Comparison of ENCODE assay signal across 10 mouse cellular contexts in the genomic region with DNA sequence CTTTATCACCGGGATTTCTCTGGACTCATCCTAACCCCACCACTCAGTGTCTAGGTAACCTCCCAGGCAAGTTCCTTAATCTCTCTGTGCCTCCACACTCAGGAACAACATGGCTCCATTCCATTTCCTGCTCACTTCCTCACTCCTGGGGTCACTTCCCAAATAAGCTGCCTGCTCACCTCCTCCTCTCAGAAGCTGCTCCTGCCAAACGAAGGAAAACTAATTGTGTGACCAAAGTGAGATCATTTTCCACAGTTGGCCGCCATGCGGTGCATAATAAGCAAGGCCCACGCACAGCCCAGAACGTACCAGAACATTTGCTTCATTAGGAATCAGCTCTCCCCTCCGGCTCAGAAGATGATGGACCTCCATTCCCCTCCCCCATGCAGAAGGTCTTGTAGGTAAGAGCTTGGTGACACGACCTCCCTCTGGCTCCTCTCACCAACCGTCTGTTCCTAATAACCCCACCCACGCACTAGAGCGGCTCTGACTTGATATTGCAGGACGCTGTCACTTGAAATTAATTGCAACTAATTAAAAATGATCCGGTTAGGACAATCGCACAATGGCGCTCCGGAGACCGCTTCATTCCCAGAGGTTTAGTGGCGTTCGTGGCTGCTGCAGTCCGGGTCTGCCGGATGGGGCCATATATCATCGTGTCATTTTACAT. TPM values are rescaled to one million over a fixed set of nuclear protein-coding genes. Genes with fewer than 3 reads are reported as not detected.
DNase-seq lines count a peak whose midpoint lies in the region; ATAC-seq lines count a peak whose summit lies in the region.
"Had no signal": no experiment of that assay in that cellular context is flagged by ENCODE, and none has a peak within 500 bp of the region (broad histone marks: within the 10 kb centered on the region; RNA-seq: fewer than 3 reads in every experiment).

No protein-coding gene starts in this region.

- H3K27me3 ChIP-seq in midbrain, embryonic 11.5 days (ENCODE audit: control insufficient read depth, insufficient read depth, low read length): no peaks in the 10 kb centered on the region
- H3K27me3 ChIP-seq in midbrain, embryonic 15.5 days (replicated peaks): no peaks in the 10 kb centered on the region
- no peaks in the 10 kb centered on the region for H3K27me3 ChIP-seq in hindbrain, embryonic 15.5 days

- whole genome bisulfite sequencing in midbrain, embryonic 11.5 days: 92% methylated on average over 22 of the region's 22 CpGs
- 71% methylated on average over 22 of the region's 22 CpGs for WGBS in midbrain, embryonic 15.5 days
- 33% methylated on average over 22 of the region's 22 CpGs for WGBS in hindbrain, embryonic 15.5 days

- H3K36me3 ChIP-seq in midbrain, embryonic 11.5 days (ENCODE audit: control insufficient read depth, insufficient read depth, low read length): no peaks in the 10 kb centered on the region
- H3K36me3 ChIP-seq in midbrain, embryonic 15.5 days (replicated peaks): no peaks in the 10 kb centered on the region
- H3K36me3 ChIP-seq in hindbrain, embryonic 15.5 days: no peaks in the 10 kb centered on the region
- H3K36me3 ChIP-seq: heart, embryonic 13.5 days had no signal

- no peak overlapping the region for H3K4me2 ChIP-seq in midbrain, embryonic 11.5 days
- H3K4me2 ChIP-seq in midbrain, embryonic 15.5 days: no peak overlapping the region
- peak overlapping the region; percentile 37 for H3K4me2 ChIP-seq in hindbrain, embryonic 15.5 days
- H3K4me2 ChIP-seq: heart, embryonic 13.5 days had no signal

- peak; percentile 80 for DNase-seq in midbrain, embryonic 11.5 days (ENCODE audit: low spot score, missing footprints)
- peak; percentile 45 to 76 for DNase-seq in layer of hippocampus, adult 18-20 months (ENCODE audit: low spot score in 2 of 2)
- DNase-seq in thymus, postnatal 36 days: no peak
- no peak for DNase-seq in yolk sac, embryonic 10.5 days (ENCODE audit: low spot score)
- DNase-seq: cerebellum, postnatal 25 days; lung, adult 2 months had no signal

- H3K9me3 ChIP-seq in midbrain, embryonic 11.5 days (ENCODE audit: control insufficient read depth, low read length): no peaks in the 10 kb centered on the region
- H3K9me3 ChIP-seq in midbrain, embryonic 15.5 days: no peaks in the 10 kb centered on the region
- H3K9me3 ChIP-seq in hindbrain, embryonic 15.5 days: no peaks in the 10 kb centered on the region
- H3K9me3 ChIP-seq: heart, embryonic 13.5 days had no signal

- no peak overlapping the region for H3K27ac ChIP-seq in midbrain, embryonic 11.5 days (ENCODE audit: low read depth, low read length)
- no peak overlapping the region for H3K27ac ChIP-seq in midbrain, embryonic 15.5 days
- peak overlapping the region; percentile 10; the same call in 1 of the 2 replicates for H3K27ac ChIP-seq in hindbrain, embryonic 15.5 days (replicated peaks)
- H3K27ac ChIP-seq: heart, embryonic 13.5 days had no signal

- ATAC-seq in midbrain, embryonic 11.5 days (ENCODE audit: low FRiP score): no peak
- no peak for ATAC-seq in midbrain, embryonic 15.5 days (replicated peaks)
- ATAC-seq in hindbrain, embryonic 15.5 days (ENCODE audit: low FRiP score, low read depth): peak; percentile 50
- ATAC-seq in neutrophil, adult 5-6 weeks (ENCODE audit: extremely low read depth, insufficient number of reproducible peaks, low FRiP score, poor library complexity, severe bottlenecking): 0 out of 2 replicates have a peak, but pooled peaks have one; percentile 13

- no peak overlapping the region for H3K9ac ChIP-seq in midbrain, embryonic 11.5 days (ENCODE audit: low read length)
- H3K9ac ChIP-seq in midbrain, embryonic 15.5 days: no peak overlapping the region
- H3K9ac ChIP-seq in hindbrain, embryonic 15.5 days: no peak overlapping the region
- H3K9ac ChIP-seq: heart, embryonic 13.5 days had no signal

- H3K4me3 ChIP-seq in midbrain, embryonic 11.5 days (ENCODE audit: low read depth, low read length): no peak overlapping the region
- no peak overlapping the region for H3K4me3 ChIP-seq in midbrain, embryonic 15.5 days
- no peak overlapping the region for H3K4me3 ChIP-seq in hindbrain, embryonic 15.5 days
- H3K4me3 ChIP-seq: heart, embryonic 13.5 days had no signal

- no peaks in the 10 kb centered on the region for H3K4me1 ChIP-seq in midbrain, embryonic 11.5 days (ENCODE audit: control insufficient read depth, insufficient read depth, low read length)
- H3K4me1 ChIP-seq in midbrain, embryonic 15.5 days: no peaks in the 10 kb centered on the region; the same call in 1 of the 2 replicates
- H3K4me1 ChIP-seq in hindbrain, embryonic 15.5 days (replicated peaks): peaks cover 14% of the 10 kb centered on the region

RNA-seq across cellular contexts. Expression of a gene that starts 26.9 kb away (rescaled TPM):
- polyA plus RNA-seq in midbrain, embryonic 11.5 days (2014; fragmentation: Nextera tagmentation; extraction: Ambion mirVana): 6.2 and 7.5 TPM in 2 replicates
- 5.8 and 5.9 TPM in 2 replicates for polyA plus RNA-seq in midbrain, embryonic 15.5 days (2015; fragmentation: Nextera tagmentation; extraction: Ambion mirVana)
- 11.0 and 13.7 TPM in 2 replicates for polyA plus RNA-seq in hindbrain, embryonic 15.5 days (2015; fragmentation: Nextera tagmentation; extraction: Ambion mirVana)
- 1 to 10 TPM; 3.6 to 4.1 TPM for total RNA-seq in layer of hippocampus, adult 18-20 months (2021)
- total RNA-seq in neutrophil, adult 5-6 weeks (2017): 0.58 and 0.61 TPM in 2 replicates

RNA-seq across cellular contexts. Expression of a gene that starts 57.0 kb away (rescaled TPM):
- polyA plus RNA-seq in midbrain, embryonic 11.5 days (2014; fragmentation: Nextera tagmentation; extraction: Ambion mirVana): 0.23 and 0.34 TPM in 2 replicates
- 0.31 and 0.32 TPM in 2 replicates for polyA plus RNA-seq in midbrain, embryonic 15.5 days (2015; fragmentation: Nextera tagmentation; extraction: Ambion mirVana)
- 0.23 and 0.37 TPM in 2 replicates for polyA plus RNA-seq in hindbrain, embryonic 15.5 days (2015; fragmentation: Nextera tagmentation; extraction: Ambion mirVana)
- 1 to 10 TPM; 1.1 to 1.3 TPM for total RNA-seq in layer of hippocampus, adult 18-20 months (2021)
- 5.2 and 6.9 TPM in 2 replicates for total RNA-seq in neutrophil, adult 5-6 weeks (2017)

Comparison
In these comparisons a context has a peak if more than half of its experiments do, and no peak if none do; other contexts are left out.
1. ATAC-seq: peak in hindbrain, embryonic 15.5 days (single experiment) and neutrophil, adult 5-6 weeks (single experiment); none in midbrain, embryonic 11.5 days (single experiment) and midbrain, embryonic 15.5 days (single experiment).
2. DNase-seq: peak in midbrain, embryonic 11.5 days (single experiment) and layer of hippocampus, adult 18-20 months (2 of 2); none in thymus, postnatal 36 days (0 of 2) and yolk sac, embryonic 10.5 days (single experiment).